Mouse (Mus musculus) intestine, embryonic 14.5 days (tissue): ENCODE measurements at regions not wholly inside any gene's neighbourhood (a gene's known extent, or its start where the extent isn't known, plus 50 kb on each side); places are given as distances from the start of the nearest gene placed in this dataset.

Experiments
- ATAC-seq: fragments of 200-750 bp; cut with Nextera tagmentation; replicated peaks from 2 replicates; pipeline ENCODE4 v1.8.0; 2017; ENCODE audit warnings: low read depth, moderate number of reproducible peaks, moderate TSS enrichment, moderate library complexity; ENCODE audit not compliant: low FRiP score, low TSS enrichment
- DNase-seq: peaks from one replicate; pipeline ENCODE4 v3.0.0-alpha.2; 2018; ENCODE audit warnings: low spot score
- H3K27ac ChIP-seq: fragments of 300-500 bp; sonication (generic); 2 replicates; pipeline ENCODE4 v1.5.1; 2014; ENCODE audit warnings: low read depth, mild to moderate bottlenecking, control low read depth
- H3K27me3 ChIP-seq: fragments of 300-500 bp; sonication (generic); replicated peaks from 2 replicates; pipeline ENCODE4 v1.6.1; 2014; ENCODE audit warnings: low read length, control low read depth; ENCODE audit not compliant: control insufficient read depth, insufficient read depth
- H3K36me3 ChIP-seq: fragments of 300-500 bp; sonication (generic); 2 replicates; pipeline ENCODE4 v1.6.1; 2014; ENCODE audit warnings: low read length, control low read depth; ENCODE audit not compliant: control insufficient read depth, insufficient read depth
- H3K4me1 ChIP-seq: fragments of 300-500 bp; sonication (generic); replicated peaks from 2 replicates; pipeline ENCODE4 v1.6.1; 2014; ENCODE audit warnings: low read length, control low read depth, mixed read lengths; ENCODE audit not compliant: control insufficient read depth, insufficient read depth
- H3K4me2 ChIP-seq: fragments of 300-500 bp; sonication (generic); 2 replicates; pipeline ENCODE4 v1.6.1; 2014; ENCODE audit warnings: low read length
- H3K4me3 ChIP-seq: fragments of 300-500 bp; sonication (generic); 2 replicates; pipeline ENCODE4 v1.5.1; 2014; ENCODE audit warnings: low read depth, low read length, control low read depth, mixed read lengths
- H3K9ac ChIP-seq: fragments of 300-500 bp; sonication (generic); 2 replicates; pipeline ENCODE4 v1.6.1; 2014; ENCODE audit warnings: mild to moderate bottlenecking, low read length
- H3K9me3 ChIP-seq: fragments of 300-500 bp; sonication (generic); 2 replicates; pipeline ENCODE4 v1.6.1; 2016; ENCODE audit warnings: low read length, control low read depth; ENCODE audit not compliant: control insufficient read depth
- WGBS: fragments of 180-500 bp; shearing (Covaris S2); extraction: QIAGEN DNeasy Blood & Tissue Kit; methylation state at CpG from one replicate; pipeline ENCODE4 v1.1.7; 2014; 5-methylcytosine and 5-hydroxymethylcytosine counted together

DNA sequence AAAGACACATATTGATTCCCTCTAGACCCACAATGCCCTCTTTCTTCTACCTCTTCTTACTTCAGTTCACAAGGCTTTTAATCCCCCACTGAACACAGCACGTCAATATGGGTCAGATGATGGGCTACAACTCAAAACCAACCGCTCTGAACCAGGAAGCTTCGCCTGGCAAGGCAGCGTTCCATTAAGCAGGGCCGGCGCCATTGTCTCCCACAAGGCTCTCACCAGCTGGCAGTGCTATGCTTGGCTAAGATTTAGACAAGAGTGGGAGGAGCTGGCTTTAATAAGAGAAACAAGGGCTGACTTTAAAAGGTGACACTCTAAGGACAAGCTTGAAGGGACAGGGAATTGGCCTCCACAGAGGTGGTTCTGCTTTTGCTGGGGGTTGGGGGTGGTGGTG, 192.3 kb upstream of the Slc24a2 start:
- H3K4me1 ChIP-seq = no peaks in the 10 kb centered on the region
- H3K4me3 ChIP-seq = no peak overlapping the region
- no peaks in the 10 kb centered on the region for H3K27me3 ChIP-seq
- H3K27ac ChIP-seq = no peak overlapping the region
- no peak overlapping the region for H3K9ac ChIP-seq
- WGBS = 64% methylated on average over 6 of the region's 6 CpGs
- ATAC-seq (no peak), DNase-seq (no peak)
- no peaks in the 10 kb centered on the region for H3K36me3 ChIP-seq
- H3K9me3 ChIP-seq = no peaks in the 10 kb centered on the region
- no peak overlapping the region for H3K4me2 ChIP-seq

GRCm38 (mm10) chr4:87403354-87403753, 173.1 kb upstream of the Slc24a2 start:
- Histone ChIP-seq H3K9ac (no peak overlapping the region), H3K36me3 (no peaks in the 10 kb centered on the region), H3K4me2 (peak overlapping the region; percentile 2), H3K4me3 (no peak overlapping the region), H3K4me1 (peaks cover 10% of the 10 kb centered on the region; the same call in 1 of the 2 replicates), H3K27me3 (no peaks in the 10 kb centered on the region), H3K9me3 (no peaks in the 10 kb centered on the region), H3K27ac (no peak overlapping the region)
- DNase-seq (no peak), ATAC-seq (no peak)
- 31% methylated on average over 6 of the region's 6 CpGs for WGBS

- H3K9ac ChIP-seq = no peak overlapping the region
- H3K4me2 ChIP-seq = no peak overlapping the region
- H3K27ac ChIP-seq = no peak overlapping the region; the same call in 1 of the 2 replicates
- WGBS = 30% methylated on average over 7 of the region's 7 CpGs
- no peak for ATAC-seq
- no peaks in the 10 kb centered on the region for H3K36me3 ChIP-seq
- no peak for DNase-seq
- no peak overlapping the region for H3K4me3 ChIP-seq
- H3K9me3 ChIP-seq = no peaks in the 10 kb centered on the region
- peaks cover 10% of the 10 kb centered on the region; the same call in 1 of the 2 replicates for H3K4me1 ChIP-seq
- H3K27me3 ChIP-seq = no peaks in the 10 kb centered on the region
Measured at GRCm38 (mm10) chr4:87402173-87402556, 171.9 kb upstream of the Slc24a2 start.

GRCm38 (mm10) chr4:87401316-87402172, 171.3 kb upstream of the Slc24a2 start:
- H3K27me3 ChIP-seq = no peaks in the 10 kb centered on the region
- 24% methylated on average over 20 of the region's 20 CpGs for WGBS
- peak overlapping the region; percentile 1; the same call in 1 of the 2 replicates for H3K27ac ChIP-seq
- H3K9ac ChIP-seq = no peak overlapping the region
- peak; percentile 66 for DNase-seq
- ATAC-seq = 0 out of 2 replicates have a peak, but pooled peaks have one; percentile 27
- H3K36me3 ChIP-seq = no peaks in the 10 kb centered on the region
- H3K4me1 ChIP-seq = peaks cover 10% of the 10 kb centered on the region; the same call in 1 of the 2 replicates
- H3K4me3 ChIP-seq = no peak overlapping the region
- H3K9me3 ChIP-seq = no peaks in the 10 kb centered on the region
- H3K4me2 ChIP-seq = peak overlapping the region; percentile 9; the same call in 1 of the 2 replicates

DNA sequence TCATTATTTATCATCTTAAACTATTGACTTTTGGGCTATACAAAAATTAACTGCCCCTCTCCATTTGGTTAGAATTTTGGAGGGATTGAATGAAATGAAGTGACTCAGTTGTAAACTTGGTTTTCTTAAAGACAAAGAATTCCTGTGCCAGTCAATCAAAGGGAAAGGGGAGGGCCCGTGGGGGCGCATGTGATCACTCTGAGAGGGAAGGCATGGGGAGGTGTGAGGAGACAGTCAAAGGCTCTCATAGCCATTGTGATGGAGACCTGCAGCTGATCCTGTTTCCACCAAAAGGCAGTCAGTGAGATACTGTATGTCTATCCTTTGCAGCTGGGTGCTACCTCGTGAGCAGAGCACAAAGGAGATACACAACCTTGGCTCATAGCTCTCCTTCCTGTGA, 156.6 kb upstream of the Slc24a2 start:
- no peak for ATAC-seq
- no peaks in the 10 kb centered on the region for H3K36me3 ChIP-seq
- H3K27me3 ChIP-seq = no peaks in the 10 kb centered on the region
- H3K9me3 ChIP-seq = no peaks in the 10 kb centered on the region
- H3K4me2 ChIP-seq = no peak overlapping the region
- H3K4me3 ChIP-seq = no peak overlapping the region
- H3K4me1 ChIP-seq = peaks cover 10% of the 10 kb centered on the region; the same call in 1 of the 2 replicates
- no peak overlapping the region for H3K27ac ChIP-seq
- H3K9ac ChIP-seq = no peak overlapping the region
- no peak for DNase-seq
- 86% methylated on average over 3 of the region's 3 CpGs for WGBS

GRCm38 (mm10) chr4:87386271-87386670, 156.0 kb upstream of the Slc24a2 start:
- Histone ChIP-seq H3K27me3 (no peaks in the 10 kb centered on the region), H3K27ac (no peak overlapping the region), H3K4me2 (no peak overlapping the region), H3K4me3 (no peak overlapping the region), H3K4me1 (peaks cover 10% of the 10 kb centered on the region; the same call in 1 of the 2 replicates), H3K9me3 (no peaks in the 10 kb centered on the region), H3K9ac (no peak overlapping the region), H3K36me3 (no peaks in the 10 kb centered on the region)
- no peak for ATAC-seq
- no peak for DNase-seq
- 76% methylated on average over 9 of the region's 9 CpGs for WGBS

GRCm38 (mm10) chr4:87385221-87385739, 155.0 kb upstream of the Slc24a2 start:
- DNase-seq (no peak), ATAC-seq (no peak)
- Histone ChIP-seq H3K36me3 (no peaks in the 10 kb centered on the region), H3K9me3 (no peaks in the 10 kb centered on the region), H3K4me2 (0 out of 2 replicates have a peak overlapping the region, but pooled peaks have one; percentile 8), H3K27me3 (no peaks in the 10 kb centered on the region), H3K4me3 (no peak overlapping the region), H3K27ac (no peak overlapping the region), H3K9ac (no peak overlapping the region), H3K4me1 (peaks cover 10% of the 10 kb centered on the region; the same call in 1 of the 2 replicates)
- WGBS = 24% methylated on average over 7 of the region's 7 CpGs

DNA sequence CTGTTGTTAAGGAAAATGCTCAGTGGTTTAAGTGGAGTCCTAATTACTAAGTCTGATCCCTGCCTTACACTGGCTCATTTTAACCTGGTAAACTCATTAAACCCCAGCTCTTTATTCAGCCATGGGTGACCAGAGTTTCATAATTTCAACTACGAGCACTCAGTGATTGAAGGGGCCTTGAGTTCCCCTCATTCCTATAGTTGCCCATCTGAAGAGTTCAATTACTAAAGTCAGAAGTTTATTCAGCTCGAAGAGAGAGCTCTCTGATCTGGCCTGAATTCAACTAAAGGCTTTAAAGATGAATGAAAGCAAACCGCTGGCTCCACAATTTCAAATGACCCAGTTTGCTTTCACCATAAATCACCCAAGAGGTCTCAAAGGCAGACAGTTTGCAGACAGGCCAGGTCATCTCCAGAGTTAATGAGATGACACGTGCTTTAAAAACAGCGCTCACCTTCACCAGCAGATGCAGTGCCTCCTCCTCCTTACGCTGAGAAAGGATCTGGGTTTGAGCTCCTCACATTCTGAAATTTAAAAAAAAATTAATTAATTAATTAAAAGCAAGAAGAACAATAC, 154.3 kb upstream of the Slc24a2 start:
- WGBS = 18% methylated on average over 6 of the region's 6 CpGs
- no peak for ATAC-seq

More for the DNA sequence above, 154.3 kb upstream of the Slc24a2 start:
- H3K4me3 ChIP-seq = no peak overlapping the region
- H3K9ac ChIP-seq = no peak overlapping the region
- peaks cover 10% of the 10 kb centered on the region; the same call in 1 of the 2 replicates for H3K4me1 ChIP-seq
- H3K27ac ChIP-seq = no peak overlapping the region
- H3K36me3 ChIP-seq = no peaks in the 10 kb centered on the region
- H3K4me2 ChIP-seq = no peak overlapping the region
- DNase-seq = no peak
- no peaks in the 10 kb centered on the region for H3K27me3 ChIP-seq
- H3K9me3 ChIP-seq = no peaks in the 10 kb centered on the region
